Mouse (Mus musculus): Measurements from ENCODE around the gene Myh11.
A peak's percentile ranks its signal among the peaks of the same experiment; 100 is the strongest.

The Myh11 gene

GRCm38 (mm10) chr16:14272374-14272965 lies 18.7 kb downstream of the Myh11 start:
- DNase-seq (ENCODE audit: low spot score in 2 of 2): no peak

- DNase-seq (ENCODE audit: low spot score in 2 of 2): no peak
Measured at GRCm38 (mm10) chr16:14265203-14265920, 25.8 kb downstream of the Myh11 start.

GRCm38 (mm10) chr16:14264504-14264903 lies 26.7 kb downstream of the Myh11 start:
- DNase-seq (ENCODE audit: low spot score in 2 of 2): no peak

- no peak for DNase-seq (ENCODE audit: low spot score in 2 of 2)
Measured at GRCm38 (mm10) chr16:14263241-14263640, 27.9 kb downstream of the Myh11 start.

GRCm38 (mm10) chr16:14262410-14262809 lies 28.8 kb downstream of the Myh11 start:
- DNase-seq (ENCODE audit: low spot score in 2 of 2): no peak

GRCm38 (mm10) chr16:14258856-14259255 lies 32.3 kb downstream of the Myh11 start:
- peak in 1 of 2 experiments; percentile 25 for DNase-seq (ENCODE audit: low spot score in 2 of 2)

- no peak for DNase-seq (ENCODE audit: low spot score in 2 of 2)
Measured at GRCm38 (mm10) chr16:14253586-14253985, 37.6 kb downstream of the Myh11 start.

GRCm38 (mm10) chr16:14252877-14253276 lies 38.3 kb downstream of the Myh11 start:
- DNase-seq (ENCODE audit: low spot score in 2 of 2): no peak

- no peak for DNase-seq (ENCODE audit: low spot score in 2 of 2)
Measured at GRCm38 (mm10) chr16:14249913-14250312, 41.3 kb downstream of the Myh11 start.

- DNase-seq (ENCODE audit: low spot score in 2 of 2): no peak
Measured at GRCm38 (mm10) chr16:14242553-14242952, 48.6 kb downstream of the Myh11 start.

- DNase-seq (ENCODE audit: low spot score in 2 of 2): no peak
Measured at GRCm38 (mm10) chr16:14242059-14242458, 49.1 kb downstream of the Myh11 start.

GRCm38 (mm10) chr16:14237100-14237723 lies 54.0 kb downstream of the Myh11 start:
- DNase-seq (ENCODE audit: low spot score in 2 of 2): peak; percentile 49 to 61

GRCm38 (mm10) chr16:14215156-14215555 lies 76.0 kb downstream of the Myh11 start:
- DNase-seq (ENCODE audit: low spot score in 2 of 2): no peak

- DNase-seq (ENCODE audit: low spot score in 2 of 2): no peak
Measured at GRCm38 (mm10) chr16:14198798-14199197, 92.4 kb downstream of the Myh11 start.

GRCm38 (mm10) chr16:14195427-14195826 lies 95.7 kb downstream of the Myh11 start:
- DNase-seq (ENCODE audit: low spot score in 2 of 2): peak in 1 of 2 experiments; percentile 39

GRCm38 (mm10) chr16:14194164-14194950 lies 96.8 kb downstream of the Myh11 start:
- DNase-seq (ENCODE audit: low spot score in 2 of 2): no peak

- DNase-seq (ENCODE audit: low spot score in 2 of 2): no peak
Measured at GRCm38 (mm10) chr16:14185516-14185915, 105.7 kb downstream of the Myh11 start.

GRCm38 (mm10) chr16:14183856-14184255 lies 107.3 kb downstream of the Myh11 start:
- no peak for DNase-seq (ENCODE audit: low spot score in 2 of 2)

- no peak for DNase-seq (ENCODE audit: low spot score in 2 of 2)
Measured at GRCm38 (mm10) chr16:14182360-14182759, 108.8 kb downstream of the Myh11 start.

- no peak for DNase-seq (ENCODE audit: low spot score in 2 of 2)
Measured at GRCm38 (mm10) chr16:14180163-14180733, 110.9 kb downstream of the Myh11 start.

GRCm38 (mm10) chr16:14178041-14178440 lies 113.1 kb downstream of the Myh11 start:
- no peak for DNase-seq (ENCODE audit: low spot score in 2 of 2)

GRCm38 (mm10) chr16:14169706-14170105 lies 121.5 kb downstream of the Myh11 start:
- no peak for DNase-seq (ENCODE audit: low spot score in 2 of 2)

All from urinary bladder, adult 18-20 months (tissue).